Mouse (Mus musculus): Measurements from ENCODE around the gene Bbx.

Gene Bbx

DNA sequence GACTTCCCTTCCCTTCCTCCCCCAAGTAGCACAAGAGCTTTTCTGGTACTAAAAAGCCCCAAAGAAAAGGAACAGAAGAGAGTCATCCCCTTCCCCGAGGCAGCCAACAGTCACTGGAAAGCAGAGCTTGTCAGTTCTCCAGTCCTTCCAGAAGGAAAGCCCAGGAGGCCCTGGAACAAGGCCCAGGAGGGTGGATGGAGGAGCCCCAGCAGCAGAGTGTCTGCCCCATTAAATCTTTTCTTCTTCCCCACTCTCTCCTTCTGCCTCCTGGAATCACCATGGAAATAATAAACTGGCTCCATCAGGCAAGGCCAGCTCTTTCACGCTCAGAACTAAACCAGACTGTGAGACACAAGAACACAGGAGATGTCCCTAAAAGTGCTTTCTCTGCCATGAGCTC lies 284.3 kb downstream of the Bbx start:
- peak; percentile 33 for DNase-seq
